Mouse (Mus musculus) forebrain, embryonic 15.5 days (tissue): Measurements from ENCODE around the gene Cbfa2t2. TPM values are rescaled to one million over a fixed set of nuclear protein-coding genes. Genes with fewer than 3 reads are reported as not detected.
"Not testable (repeated sequence)": the region's sequence is repeated elsewhere in the genome, so short reads cannot be mapped to it uniquely, and the experiment has no call there.

Experiments
- ATAC-seq: fragments of 200-750 bp; cut with Nextera tagmentation; replicated peaks from 2 replicates; pipeline ENCODE4 v1.8.0; 2017; ENCODE audit warnings: mild to moderate bottlenecking, moderate TSS enrichment, moderate library complexity
- H3K27ac ChIP-seq: fragments of 300-500 bp; sonication (generic); replicated peaks from 2 replicates; pipeline ENCODE4 v1.5.1; 2015; ENCODE audit warnings: mild to moderate bottlenecking, inconsistent platforms
- H3K27me3 ChIP-seq: fragments of 300-500 bp; sonication (generic); 2 replicates; pipeline ENCODE4 v1.6.1; 2015; ENCODE audit warnings: inconsistent platforms
- H3K36me3 ChIP-seq: fragments of 300-500 bp; sonication (generic); 2 replicates; pipeline ENCODE4 v1.6.1; 2015; ENCODE audit warnings: mild to moderate bottlenecking, inconsistent platforms
- H3K4me1 ChIP-seq: fragments of 300-500 bp; sonication (generic); 2 replicates; pipeline ENCODE4 v1.6.1; 2015; ENCODE audit warnings: inconsistent platforms
- H3K4me2 ChIP-seq: fragments of 300-500 bp; sonication (generic); replicated peaks from 2 replicates; pipeline ENCODE4 v1.6.1; 2015; ENCODE audit warnings: mild to moderate bottlenecking, inconsistent platforms
- H3K4me3 ChIP-seq: fragments of 300-500 bp; sonication (generic); 2 replicates; pipeline ENCODE4 v1.5.1; 2015; ENCODE audit warnings: mild to moderate bottlenecking, inconsistent platforms
- H3K9ac ChIP-seq: fragments of 300-500 bp; sonication (generic); replicated peaks from 2 replicates; pipeline ENCODE4 v1.6.1; 2015; ENCODE audit warnings: mild to moderate bottlenecking, inconsistent platforms
- H3K9me3 ChIP-seq: fragments of 300-500 bp; sonication (generic); 2 replicates; pipeline ENCODE4 v1.6.1; 2016; ENCODE audit warnings: inconsistent platforms
- WGBS: fragments of 180-500 bp; shearing (Covaris S2); methylation state at CpG from one replicate; pipeline ENCODE4 v1.1.7; 2015; ENCODE audit warnings: mixed read lengths; 5-methylcytosine and 5-hydroxymethylcytosine counted together
- polyA plus RNA-seq: library from polyadenylated mRNA; unstranded; fragments of >200 nt; fragmentation: Nextera tagmentation; extraction: Ambion mirVana; gene quantifications from 2 replicates; pipeline ENCODE4 v1.2.1, GENCODE M21; 2015

The Cbfa2t2 gene
- polyA plus RNA-seq, 1 experiment from 2014 or later, result 78.0 TPM

DNA sequence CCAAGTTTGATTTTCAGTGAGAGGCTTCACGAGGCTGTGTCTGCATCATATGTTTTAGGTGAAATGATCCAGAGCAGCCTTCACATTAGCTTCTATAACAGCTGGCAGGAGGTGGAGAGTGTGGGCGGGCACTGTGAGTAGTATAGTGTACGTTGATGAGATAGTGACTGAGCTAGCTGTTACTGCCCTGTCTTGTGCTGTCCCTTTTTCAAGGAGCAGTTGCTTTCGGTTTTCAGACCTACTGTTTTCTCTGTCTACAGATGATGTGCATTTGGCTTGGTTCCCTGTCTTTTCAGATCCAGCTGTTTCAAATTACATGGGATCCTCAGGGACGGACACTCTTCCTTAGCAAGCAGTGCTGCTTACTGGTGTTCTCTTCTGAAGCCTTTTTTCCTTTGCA is 19.5 kb downstream of the Cbfa2t2 start:
- H3K36me3 ChIP-seq, result no peaks in the 10 kb centered on the region
- H3K27ac ChIP-seq, result peak overlapping the region; percentile 56
- no peak for ATAC-seq
- no peaks in the 10 kb centered on the region for H3K27me3 ChIP-seq
- peaks cover 24% of the 10 kb centered on the region for H3K4me1 ChIP-seq
- H3K4me3 ChIP-seq, result no peak overlapping the region
- H3K4me2 ChIP-seq, result no peak overlapping the region
- 60% methylated on average over 5 of the region's 5 CpGs for WGBS
- no peak overlapping the region for H3K9ac ChIP-seq
- H3K9me3 ChIP-seq, result no peaks in the 10 kb centered on the region

- Histone ChIP-seq H3K27me3 (no peaks in the 10 kb centered on the region), H3K4me3 (no peak overlapping the region), H3K4me1 (peaks cover 24% of the 10 kb centered on the region), H3K36me3 (no peaks in the 10 kb centered on the region), H3K9ac (no peak overlapping the region), H3K4me2 (no peak overlapping the region), H3K9me3 (no peaks in the 10 kb centered on the region), H3K27ac (no peak overlapping the region)
- ATAC-seq, result no peak
These were observed 20.3 kb downstream of the Cbfa2t2 start for GRCm38 (mm10) chr2:154456621-154457020.

DNA sequence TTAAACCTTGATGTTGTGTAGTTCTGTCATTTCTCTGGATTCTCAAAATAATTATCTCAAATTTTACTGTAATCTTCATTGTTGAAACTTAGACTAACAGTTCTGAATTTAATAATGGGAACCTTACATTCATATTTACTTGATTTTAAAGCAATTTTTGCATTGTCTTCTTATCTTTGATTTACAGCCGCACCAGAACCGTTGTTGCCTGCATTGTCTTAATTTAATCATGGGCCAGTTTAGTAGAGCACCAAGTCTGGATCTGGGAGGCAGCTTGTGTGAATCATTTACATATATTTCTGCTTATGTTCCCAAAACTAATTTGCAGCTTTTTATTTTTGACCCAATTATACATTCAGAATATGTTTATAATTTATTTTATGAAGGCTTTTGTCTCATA is 23.0 kb downstream of the Cbfa2t2 start:
- Histone ChIP-seq H3K9me3 (no peaks in the 10 kb centered on the region), H3K4me1 (peaks cover 32% of the 10 kb centered on the region), H3K4me3 (no peak overlapping the region), H3K4me2 (no peak overlapping the region), H3K27me3 (no peaks in the 10 kb centered on the region), H3K36me3 (no peaks in the 10 kb centered on the region), H3K27ac (peak overlapping the region; percentile 85), H3K9ac (no peak overlapping the region)
- ATAC-seq, result no peak
- 44% methylated on average over 2 of the region's 2 CpGs for WGBS

DNA sequence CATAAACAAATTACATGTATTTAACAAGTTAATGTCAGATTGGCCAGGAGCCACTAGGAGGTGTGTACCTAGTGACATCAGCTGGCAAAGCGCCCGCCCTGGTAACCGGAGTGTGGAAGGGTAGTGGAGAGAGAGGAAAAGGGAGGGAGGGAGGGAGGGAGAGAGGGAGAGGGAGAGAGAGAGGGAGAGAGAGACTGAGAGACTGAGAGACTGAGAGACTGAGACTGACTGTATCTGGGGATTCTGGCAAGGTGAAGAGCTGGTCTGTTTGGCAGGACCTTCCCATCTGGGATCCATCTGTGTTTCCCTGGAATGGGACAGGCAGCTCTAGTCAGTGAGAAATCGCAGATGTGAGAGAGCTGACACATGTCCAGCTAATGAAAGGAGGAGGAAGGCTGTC is 23.6 kb downstream of the Cbfa2t2 start:
- 27% methylated on average over 4 of the region's 4 CpGs for WGBS
- peak overlapping the region; percentile 85 for H3K27ac ChIP-seq
- H3K4me3 ChIP-seq, result no peak overlapping the region
- H3K4me1 ChIP-seq, result peaks cover 31% of the 10 kb centered on the region
- no peaks in the 10 kb centered on the region for H3K36me3 ChIP-seq
- no peak overlapping the region; the same call in 1 of the 2 replicates for H3K4me2 ChIP-seq
- H3K27me3 ChIP-seq, result no peaks in the 10 kb centered on the region
- H3K9ac ChIP-seq, result no peak overlapping the region
- peak; percentile 92 for ATAC-seq
- no peaks in the 10 kb centered on the region for H3K9me3 ChIP-seq

GRCm38 (mm10) chr2:154463621-154464198 is 27.4 kb downstream of the Cbfa2t2 start:
- Histone ChIP-seq H3K4me1 (peaks cover 47% of the 10 kb centered on the region), H3K4me2 (no peak overlapping the region), H3K9ac (no peak overlapping the region), H3K4me3 (no peak overlapping the region), H3K9me3 (no peaks in the 10 kb centered on the region), H3K27me3 (no peaks in the 10 kb centered on the region), H3K36me3 (no peaks in the 10 kb centered on the region), H3K27ac (no peak overlapping the region)
- ATAC-seq, result no peak
- WGBS, result 83% methylated on average over 11 of the region's 11 CpGs

DNA sequence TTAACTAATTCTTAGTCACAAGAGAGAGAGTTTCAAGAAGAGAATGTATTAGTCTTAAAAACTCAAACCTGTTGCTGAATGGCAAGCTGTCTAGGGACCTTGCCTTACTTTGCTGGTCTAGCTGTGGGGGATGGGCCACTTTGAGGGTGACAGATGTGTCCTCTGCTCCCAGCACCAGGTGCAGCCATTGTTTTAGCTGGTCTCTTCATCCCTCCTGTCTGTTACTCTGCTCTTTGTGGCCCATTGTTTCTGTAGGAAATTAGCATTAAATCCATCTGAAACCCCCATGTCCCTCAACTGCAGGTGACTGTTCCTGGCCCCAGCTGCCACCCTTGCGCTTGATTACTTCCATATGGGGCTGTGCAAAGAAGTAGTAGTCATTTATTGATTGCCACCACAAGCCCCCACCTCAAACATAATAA is 29.6 kb downstream of the Cbfa2t2 start:
- peak; percentile 78 for ATAC-seq
- Histone ChIP-seq H3K9ac (no peak overlapping the region), H3K9me3 (no peaks in the 10 kb centered on the region), H3K27me3 (no peaks in the 10 kb centered on the region), H3K36me3 (no peaks in the 10 kb centered on the region), H3K4me3 (no peak overlapping the region), H3K4me2 (no peak overlapping the region), H3K4me1 (peaks cover 41% of the 10 kb centered on the region), H3K27ac (peak overlapping the region; percentile 50)
- WGBS, result 41% methylated on average over 1 of the region's 1 CpGs

DNA sequence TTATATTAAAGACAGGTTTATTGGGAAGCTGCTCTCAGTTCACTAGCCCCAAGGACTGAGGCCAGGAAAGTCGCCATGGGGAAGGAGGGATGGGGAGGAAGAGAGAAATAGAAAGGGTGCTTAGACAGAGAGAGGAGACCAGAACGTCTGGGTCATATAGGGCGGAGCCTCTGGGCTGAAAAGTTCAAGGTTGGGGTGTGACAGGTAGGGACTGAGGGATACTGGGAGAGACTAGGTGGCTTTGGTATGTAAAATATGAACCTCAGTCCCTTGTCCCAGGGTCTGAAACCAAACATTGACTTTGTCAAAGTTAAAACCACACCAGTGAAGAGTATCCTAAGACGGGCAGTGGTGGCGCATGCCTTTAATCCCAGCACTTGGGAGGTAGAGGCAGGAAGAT is 30.9 kb downstream of the Cbfa2t2 start:
- Histone ChIP-seq H3K4me1 (peaks cover 41% of the 10 kb centered on the region), H3K9ac (no peak overlapping the region), H3K27ac (no peak overlapping the region; the same call in 1 of the 2 replicates), H3K36me3 (no peaks in the 10 kb centered on the region), H3K4me2 (no peak overlapping the region), H3K4me3 (no peak overlapping the region), H3K9me3 (no peaks in the 10 kb centered on the region), H3K27me3 (no peaks in the 10 kb centered on the region)
- ATAC-seq, result no peak
- 94% methylated on average over 5 of the region's 5 CpGs for WGBS

- H3K4me2 ChIP-seq, result no peak overlapping the region
- H3K27me3 ChIP-seq, result no peaks in the 10 kb centered on the region
- no peaks in the 10 kb centered on the region for H3K9me3 ChIP-seq
- ATAC-seq, result no peak; the same call in 1 of the 2 replicates
- WGBS, result 44% methylated on average over 1 of the region's 1 CpGs
- H3K4me1 ChIP-seq, result peaks cover 33% of the 10 kb centered on the region
- peak overlapping the region; percentile 38 for H3K27ac ChIP-seq
- H3K9ac ChIP-seq, result no peak overlapping the region
- H3K36me3 ChIP-seq, result no peaks in the 10 kb centered on the region
- H3K4me3 ChIP-seq, result no peak overlapping the region
These were observed 38.2 kb downstream of the Cbfa2t2 start for GRCm38 (mm10) chr2:154474251-154475061.

DNA sequence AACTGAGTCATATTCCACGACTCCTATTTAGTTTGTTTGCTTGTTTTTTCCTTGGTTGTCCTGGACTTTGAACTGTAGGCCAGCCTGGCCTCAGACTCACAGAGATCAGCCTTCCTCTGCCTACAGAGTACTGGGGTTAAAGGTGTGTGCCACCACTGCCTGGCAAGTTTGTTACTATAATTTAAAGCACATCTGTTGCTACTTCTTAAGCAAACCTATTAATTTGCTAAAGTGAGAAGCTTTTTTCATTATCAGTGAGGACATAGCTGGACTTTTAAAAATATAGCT is 38.7 kb downstream of the Cbfa2t2 start:
- Histone ChIP-seq H3K27ac (peak overlapping the region; percentile 38), H3K4me1 (peaks cover 33% of the 10 kb centered on the region), H3K9me3 (no peaks in the 10 kb centered on the region), H3K4me2 (no peak overlapping the region), H3K36me3 (no peaks in the 10 kb centered on the region), H3K27me3 (no peaks in the 10 kb centered on the region), H3K4me3 (no peak overlapping the region), H3K9ac (no peak overlapping the region)
- no peak for ATAC-seq
- 92% methylated on average over 1 of the region's 1 CpGs for WGBS

DNA sequence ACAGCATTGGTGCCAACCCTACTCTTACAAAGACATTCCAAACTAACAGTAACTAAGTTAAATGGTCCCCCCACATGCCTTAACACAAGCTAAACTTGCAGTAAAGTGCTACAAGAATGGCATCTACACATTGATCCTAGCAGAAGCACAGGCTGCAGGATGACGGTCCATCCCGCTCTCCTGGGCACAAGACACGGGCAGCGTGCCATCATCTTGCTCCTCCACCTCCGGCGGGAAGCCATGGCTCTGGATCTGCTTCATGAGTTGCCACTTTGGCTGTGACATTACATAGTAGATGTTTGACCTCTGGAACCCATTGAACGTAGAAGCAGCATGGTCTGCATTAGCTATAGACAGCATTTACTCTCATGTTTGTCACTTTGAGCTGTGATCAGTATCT is 39.6 kb downstream of the Cbfa2t2 start:
- no peak overlapping the region for H3K9ac ChIP-seq
- peaks cover 37% of the 10 kb centered on the region for H3K4me1 ChIP-seq
- H3K36me3 ChIP-seq, result no peaks in the 10 kb centered on the region
- no peaks in the 10 kb centered on the region for H3K9me3 ChIP-seq
- no peak for ATAC-seq
- H3K4me2 ChIP-seq, result no peak overlapping the region
- peak overlapping the region; percentile 71; the same call in 1 of the 2 replicates for H3K27ac ChIP-seq
- no peak overlapping the region for H3K4me3 ChIP-seq
- H3K27me3 ChIP-seq, result no peaks in the 10 kb centered on the region
- WGBS, result 89% methylated on average over 7 of the region's 7 CpGs

DNA sequence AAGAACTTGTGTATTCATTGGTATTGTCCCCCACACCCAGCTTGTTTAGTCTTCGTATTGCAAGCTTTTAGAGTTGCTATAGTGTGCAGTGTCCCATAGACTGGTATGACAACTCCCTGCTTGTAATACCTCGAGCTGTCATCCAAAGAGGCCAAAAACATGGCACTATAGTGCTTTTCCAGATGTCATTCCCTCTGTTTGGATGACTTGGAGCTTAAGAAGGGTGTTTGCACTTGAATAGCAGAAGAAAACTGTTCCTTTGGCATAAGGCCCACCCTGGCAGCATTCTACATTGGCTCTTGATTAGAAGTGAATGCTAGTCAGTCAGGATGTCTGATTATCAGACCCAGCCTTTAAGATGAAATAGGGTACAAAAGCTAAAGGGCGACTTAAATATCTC is 40.7 kb downstream of the Cbfa2t2 start:
- Histone ChIP-seq H3K9me3 (no peaks in the 10 kb centered on the region), H3K4me1 (peaks cover 37% of the 10 kb centered on the region), H3K27me3 (no peaks in the 10 kb centered on the region), H3K4me3 (no peak overlapping the region), H3K4me2 (no peak overlapping the region), H3K36me3 (no peaks in the 10 kb centered on the region), H3K9ac (no peak overlapping the region), H3K27ac (peak overlapping the region; percentile 71)
- WGBS, result 26% methylated on average over 3 of the region's 3 CpGs
- ATAC-seq, result peak; percentile 78

GRCm38 (mm10) chr2:154491788-154492187 is 55.5 kb downstream of the Cbfa2t2 start:
- no peak for ATAC-seq
- no peak overlapping the region for H3K4me2 ChIP-seq
- H3K36me3 ChIP-seq, result no peaks in the 10 kb centered on the region
- peaks cover 11% of the 10 kb centered on the region for H3K4me1 ChIP-seq
- H3K9ac ChIP-seq, result no peak overlapping the region
- no peaks in the 10 kb centered on the region for H3K9me3 ChIP-seq
- H3K27me3 ChIP-seq, result no peaks in the 10 kb centered on the region
- no peak overlapping the region for H3K4me3 ChIP-seq
- 0 out of 2 replicates have a peak overlapping the region, but pooled peaks have one; percentile 31 for H3K27ac ChIP-seq

GRCm38 (mm10) chr2:154493559-154493958 is 57.3 kb downstream of the Cbfa2t2 start:
- ATAC-seq, H3K9ac ChIP-seq: not testable (repeated sequence)
- WGBS, result 51% methylated on average over 2 of the region's 2 CpGs

More at GRCm38 (mm10) chr2:154493559-154493958, 57.3 kb downstream of the Cbfa2t2 start:
- H3K27ac ChIP-seq, H3K9me3 ChIP-seq, H3K36me3 ChIP-seq, H3K27me3 ChIP-seq, H3K4me2 ChIP-seq, H3K4me3 ChIP-seq: not testable (repeated sequence)
- H3K4me1 ChIP-seq, result peaks cover 14% of the 10 kb centered on the region
